Comparison of ENCODE assay signal across 8 mouse cellular contexts in genomic region chr8:69821971-69822385, GRCm38 (mm10). TPM values are rescaled to one million over a fixed set of nuclear protein-coding genes. Genes with fewer than 3 reads are reported as not detected.
A peak's percentile ranks its signal among the peaks of the same experiment; 100 is the strongest.
DNase-seq lines count a peak whose midpoint lies in the region; ATAC-seq and TF ChIP-seq lines count a peak whose summit lies in the region.

No protein-coding gene starts in this region.

- 4% methylated on average over 16 of the region's 22 CpGs for WGBS in lung, embryonic 14.5 days
- WGBS in forebrain, postnatal 0 days: 0% methylated on average over 14 of the region's 22 CpGs
- WGBS in midbrain, embryonic 11.5 days: 2% methylated on average over 11 of the region's 22 CpGs

- no peaks in the 10 kb centered on the region for H3K27me3 ChIP-seq in lung, embryonic 14.5 days (ENCODE audit: insufficient read depth, low read length)
- H3K27me3 ChIP-seq in forebrain, postnatal 0 days (ENCODE audit: insufficient read depth, low read length): no peaks in the 10 kb centered on the region
- H3K27me3 ChIP-seq in midbrain, embryonic 11.5 days (ENCODE audit: control insufficient read depth, insufficient read depth, low read length): no peaks in the 10 kb centered on the region; the same call in 1 of the 2 replicates

- no peak overlapping the region for H3K27ac ChIP-seq in lung, embryonic 14.5 days (ENCODE audit: low read depth)
- peak overlapping the region; percentile 73 for H3K27ac ChIP-seq in forebrain, postnatal 0 days (ENCODE audit: low read depth, low read length)
- H3K27ac ChIP-seq in midbrain, embryonic 11.5 days (ENCODE audit: low read depth, low read length): no peak overlapping the region

- peak overlapping the region; percentile 88 for H3K4me2 ChIP-seq in lung, embryonic 14.5 days
- H3K4me2 ChIP-seq in forebrain, postnatal 0 days (ENCODE audit: low read depth): peak overlapping the region; percentile 86
- peak overlapping the region; percentile 79 for H3K4me2 ChIP-seq in midbrain, embryonic 11.5 days

- H3K9me3 ChIP-seq in lung, embryonic 14.5 days (ENCODE audit: low read depth, low read length): no peaks in the 10 kb centered on the region
- no peaks in the 10 kb centered on the region for H3K9me3 ChIP-seq in forebrain, postnatal 0 days (ENCODE audit: low read length)
- H3K9me3 ChIP-seq in midbrain, embryonic 11.5 days (ENCODE audit: control insufficient read depth, low read length): no peaks in the 10 kb centered on the region

- no peak for TF ChIP-seq CTCF in lung, embryonic 14.5 days (IDR thresholded peaks at IDR 0.05; ENCODE audit: low read depth)
- TF ChIP-seq CTCF in forebrain, postnatal 0 days (IDR thresholded peaks at IDR 0.05; ENCODE audit: low read depth): no peak

- no peaks in the 10 kb centered on the region for H3K4me1 ChIP-seq in lung, embryonic 14.5 days (ENCODE audit: insufficient read depth)
- H3K4me1 ChIP-seq in forebrain, postnatal 0 days (ENCODE audit: insufficient read depth): peaks cover 22% of the 10 kb centered on the region
- H3K4me1 ChIP-seq in midbrain, embryonic 11.5 days (ENCODE audit: control insufficient read depth, insufficient read depth, low read length): peaks cover 11% of the 10 kb centered on the region

- peak; percentile 42 for ATAC-seq in lung, embryonic 14.5 days (ENCODE audit: insufficient read depth)
- peak; percentile 50 for ATAC-seq in forebrain, postnatal 0 days
- peak; percentile 65 for ATAC-seq in midbrain, embryonic 11.5 days (ENCODE audit: low FRiP score)
- no peak for ATAC-seq in activated CD4-positive, CD25-positive, alpha-beta regulatory T cell, adult 4 months

- H3K36me3 ChIP-seq in lung, embryonic 14.5 days (ENCODE audit: insufficient read depth): peaks cover 36% of the 10 kb centered on the region; the same call in 1 of the 2 replicates
- peaks cover 23% of the 10 kb centered on the region for H3K36me3 ChIP-seq in forebrain, postnatal 0 days (ENCODE audit: insufficient read depth)
- H3K36me3 ChIP-seq in midbrain, embryonic 11.5 days (ENCODE audit: control insufficient read depth, insufficient read depth, low read length): no peaks in the 10 kb centered on the region; the same call in 1 of the 2 replicates

- H3K4me3 ChIP-seq in lung, embryonic 14.5 days (ENCODE audit: low read depth, low read length): peak overlapping the region; percentile 57
- peak overlapping the region; percentile 54 for H3K4me3 ChIP-seq in forebrain, postnatal 0 days (ENCODE audit: low read depth, low read length)
- peak overlapping the region; percentile 45 for H3K4me3 ChIP-seq in midbrain, embryonic 11.5 days (ENCODE audit: low read depth, low read length)

- peak; percentile 58 for DNase-seq in lung, embryonic 14.5 days
- no peak for DNase-seq in lung, postnatal 25 days (ENCODE audit: low spot score)
- DNase-seq in adrenal gland, postnatal 25 days: peak; percentile 47
- peak; percentile 65 for DNase-seq in forebrain, postnatal 0 days
- peak; percentile 72 for DNase-seq in kidney, postnatal 14 days
- peak; percentile 91 for DNase-seq in midbrain, embryonic 11.5 days (ENCODE audit: low spot score, missing footprints)
- DNase-seq in frontal cortex, postnatal 25 days (ENCODE audit: low spot score in 2 of 2): no peak

- peak overlapping the region; percentile 65; the same call in 1 of the 2 replicates for H3K9ac ChIP-seq in lung, embryonic 14.5 days
- peak overlapping the region; percentile 79 for H3K9ac ChIP-seq in forebrain, postnatal 0 days
- peak overlapping the region; percentile 63 for H3K9ac ChIP-seq in midbrain, embryonic 11.5 days (ENCODE audit: low read length)

RNA-seq across cellular contexts. Expression of gene Lpar2, which starts 0.3 kb away (rescaled TPM):
- 0.74 and 1.0 TPM in 2 replicates for polyA plus RNA-seq in lung, embryonic 14.5 days (2014; fragmentation: Nextera tagmentation; extraction: Ambion mirVana)
- total RNA-seq in adrenal gland, postnatal 25 days (2021): 1.7 and 2.1 TPM in 2 replicates
- 5.6 and 6.1 TPM in 2 replicates for total RNA-seq in forebrain, postnatal 0 days (2014; rRNA removed)
- 0.38 and 0.45 TPM in 2 replicates for polyA plus RNA-seq in forebrain, postnatal 0 days (2015; fragmentation: Nextera tagmentation; extraction: Ambion mirVana)
- 0.72 and 1.2 TPM in 2 replicates for polyA plus RNA-seq in midbrain, embryonic 11.5 days (2014; fragmentation: Nextera tagmentation; extraction: Ambion mirVana)
- under 1 TPM; 0.38 to 0.52 TPM for polyA plus RNA-seq in activated CD4-positive, CD25-positive, alpha-beta regulatory T cell, adult 4 months (2017; shearing (Covaris generic))

RNA-seq across cellular contexts. Expression of gene Pbx4, which starts 10.3 kb away (rescaled TPM):
- 7.1 and 9.4 TPM in 2 replicates for polyA plus RNA-seq in lung, embryonic 14.5 days (2014; fragmentation: Nextera tagmentation; extraction: Ambion mirVana)
- 1.7 and 2.5 TPM in 2 replicates for total RNA-seq in adrenal gland, postnatal 25 days (2021)
- 23.3 and 38.8 TPM in 2 replicates for total RNA-seq in forebrain, postnatal 0 days (2014; rRNA removed)
- 90.8 and 92.8 TPM in 2 replicates for polyA plus RNA-seq in forebrain, postnatal 0 days (2015; fragmentation: Nextera tagmentation; extraction: Ambion mirVana)
- 33.9 and 39.1 TPM in 2 replicates for polyA plus RNA-seq in midbrain, embryonic 11.5 days (2014; fragmentation: Nextera tagmentation; extraction: Ambion mirVana)
- 10 to 100 TPM; 13.1 to 15.4 TPM for polyA plus RNA-seq in activated CD4-positive, CD25-positive, alpha-beta regulatory T cell, adult 4 months (2017; shearing (Covaris generic))

RNA-seq across cellular contexts. Expression of gene Gmip, which starts 13.5 kb away (rescaled TPM):
- polyA plus RNA-seq in lung, embryonic 14.5 days (2014; fragmentation: Nextera tagmentation; extraction: Ambion mirVana): 6.7 and 8.8 TPM in 2 replicates
- total RNA-seq in adrenal gland, postnatal 25 days (2021): 13.4 and 18.2 TPM in 2 replicates
- total RNA-seq in forebrain, postnatal 0 days (2014; rRNA removed): 47.4 and 47.6 TPM in 2 replicates
- polyA plus RNA-seq in forebrain, postnatal 0 days (2015; fragmentation: Nextera tagmentation; extraction: Ambion mirVana): 33.2 and 35.0 TPM in 2 replicates
- polyA plus RNA-seq in midbrain, embryonic 11.5 days (2014; fragmentation: Nextera tagmentation; extraction: Ambion mirVana): 7.8 TPM in 2 replicates
- polyA plus RNA-seq in activated CD4-positive, CD25-positive, alpha-beta regulatory T cell, adult 4 months (2017; shearing (Covaris generic)): 10 to 100 TPM; 66.3 to 86.0 TPM

RNA-seq across cellular contexts. Expression of gene Zfp866, which starts 31.0 kb away (rescaled TPM):
- polyA plus RNA-seq in lung, embryonic 14.5 days (2014; fragmentation: Nextera tagmentation; extraction: Ambion mirVana): 30.5 and 31.7 TPM in 2 replicates
- total RNA-seq in adrenal gland, postnatal 25 days (2021): 27.3 and 29.0 TPM in 2 replicates
- total RNA-seq in forebrain, postnatal 0 days (2014; rRNA removed): 47.5 and 59.2 TPM in 2 replicates
- 10.7 and 16.6 TPM in 2 replicates for polyA plus RNA-seq in forebrain, postnatal 0 days (2015; fragmentation: Nextera tagmentation; extraction: Ambion mirVana)
- polyA plus RNA-seq in midbrain, embryonic 11.5 days (2014; fragmentation: Nextera tagmentation; extraction: Ambion mirVana): 41.5 and 42.2 TPM in 2 replicates
- polyA plus RNA-seq in activated CD4-positive, CD25-positive, alpha-beta regulatory T cell, adult 4 months (2017; shearing (Covaris generic)): 10 to 100 TPM; 15.8 to 20.6 TPM

RNA-seq across cellular contexts. Expression of gene Atp13a1, which starts 31.0 kb away (rescaled TPM):
- polyA plus RNA-seq in lung, embryonic 14.5 days (2014; fragmentation: Nextera tagmentation; extraction: Ambion mirVana): 46.6 and 57.4 TPM in 2 replicates
- total RNA-seq in adrenal gland, postnatal 25 days (2021): 45.4 and 47.7 TPM in 2 replicates
- total RNA-seq in forebrain, postnatal 0 days (2014; rRNA removed): 61.0 and 74.4 TPM in 2 replicates
- polyA plus RNA-seq in forebrain, postnatal 0 days (2015; fragmentation: Nextera tagmentation; extraction: Ambion mirVana): 37.3 and 39.6 TPM in 2 replicates
- polyA plus RNA-seq in midbrain, embryonic 11.5 days (2014; fragmentation: Nextera tagmentation; extraction: Ambion mirVana): 33.8 and 40.7 TPM in 2 replicates
- 10 to 100 TPM; 17.4 to 20.7 TPM for polyA plus RNA-seq in activated CD4-positive, CD25-positive, alpha-beta regulatory T cell, adult 4 months (2017; shearing (Covaris generic))

Comparison
In these comparisons a context has a peak if more than half of its experiments do, and no peak if none do; other contexts are left out.
1. DNase-seq: peak in lung, embryonic 14.5 days (single experiment), adrenal gland, postnatal 25 days (single experiment), forebrain, postnatal 0 days (single experiment), kidney, postnatal 14 days (single experiment) and midbrain, embryonic 11.5 days (single experiment); none in lung, postnatal 25 days (single experiment) and frontal cortex, postnatal 25 days (0 of 2).
2. Peak in every context shown above with its lines, with median percentiles within 50 percentile points of each other: H3K4me2 ChIP-seq, H3K4me3 ChIP-seq and H3K9ac ChIP-seq.